Mouse (Mus musculus): ENCODE results near the gene Slc30a9.

Slc30a9 gene

GRCm38 (mm10) chr5:67306698-67307521 lies at the start of gene Slc30a9:
Gene Slc30a9 (plus strand): TSS chr5:67306955.
- peak; percentile 93 for DNase-seq (ENCODE audit: low spot score)

GRCm38 (mm10) chr5:67258473-67258872 lies 48.3 kb upstream of the Slc30a9 start:
- no peak for DNase-seq (ENCODE audit: low spot score)

- DNase-seq (ENCODE audit: low spot score), result no peak
Observed at GRCm38 (mm10) chr5:67260159-67260530, 46.6 kb upstream of the Slc30a9 start.

- peak; percentile 87 for DNase-seq (ENCODE audit: low spot score)
Observed at GRCm38 (mm10) chr5:67260531-67261371, 46.0 kb upstream of the Slc30a9 start, which contains the start of gene Tmem33. Gene Tmem33 (plus strand): TSS chr5:67260565.

- DNase-seq (ENCODE audit: low spot score), result no peak
Observed at GRCm38 (mm10) chr5:67262964-67263363, 43.8 kb upstream of the Slc30a9 start.

GRCm38 (mm10) chr5:67266106-67266505 lies 40.6 kb upstream of the Slc30a9 start:
- no peak for DNase-seq (ENCODE audit: low spot score)

GRCm38 (mm10) chr5:67269309-67269708 lies 37.4 kb upstream of the Slc30a9 start:
- DNase-seq (ENCODE audit: low spot score), result no peak

GRCm38 (mm10) chr5:67279407-67279806 lies 27.3 kb upstream of the Slc30a9 start:
- no peak for DNase-seq (ENCODE audit: low spot score)

GRCm38 (mm10) chr5:67279840-67280239 lies 26.9 kb upstream of the Slc30a9 start:
- no peak for DNase-seq (ENCODE audit: low spot score)

GRCm38 (mm10) chr5:67280400-67280799 lies 26.4 kb upstream of the Slc30a9 start:
- DNase-seq (ENCODE audit: low spot score), result no peak

- DNase-seq (ENCODE audit: low spot score), result no peak
Observed at GRCm38 (mm10) chr5:67295029-67295428, 11.7 kb upstream of the Slc30a9 start.

GRCm38 (mm10) chr5:67295682-67296081 lies 11.1 kb upstream of the Slc30a9 start:
- no peak for DNase-seq (ENCODE audit: low spot score)

- no peak for DNase-seq (ENCODE audit: low spot score)
Observed at GRCm38 (mm10) chr5:67296171-67296570, 10.6 kb upstream of the Slc30a9 start.

- no peak for DNase-seq (ENCODE audit: low spot score)
Observed at GRCm38 (mm10) chr5:67297026-67297813, 9.5 kb upstream of the Slc30a9 start.

- DNase-seq (ENCODE audit: low spot score), result no peak
Observed at GRCm38 (mm10) chr5:67299847-67300412, 6.8 kb upstream of the Slc30a9 start.

GRCm38 (mm10) chr5:67300926-67301597 lies 5.7 kb upstream of the Slc30a9 start:
- DNase-seq (ENCODE audit: low spot score), result no peak

- no peak for DNase-seq (ENCODE audit: low spot score)
Observed at GRCm38 (mm10) chr5:67301722-67302331, 4.9 kb upstream of the Slc30a9 start.

GRCm38 (mm10) chr5:67303816-67304215 lies 2.9 kb upstream of the Slc30a9 start:
- no peak for DNase-seq (ENCODE audit: low spot score)

GRCm38 (mm10) chr5:67307659-67308222 lies 986 bp downstream of the Slc30a9 start:
- no peak for DNase-seq (ENCODE audit: low spot score)

- no peak for DNase-seq (ENCODE audit: low spot score)
Observed at GRCm38 (mm10) chr5:67311811-67312521, 5.2 kb downstream of the Slc30a9 start.

All from ovary, postnatal 36 days (tissue).